Mouse (Mus musculus) hindbrain, embryonic 13.5 days (tissue): ENCODE results near the gene Cct5. TPM values are rescaled to one million over a fixed set of nuclear protein-coding genes. Genes with fewer than 3 reads are reported as not detected.

ENCODE experiments used
- ATAC-seq: fragments of 200-750 bp; cut with Nextera tagmentation; 2 replicates; pipeline ENCODE4 v1.8.0; 2017; ENCODE audit warnings: moderate TSS enrichment; ENCODE audit not compliant: low FRiP score
- H3K27ac ChIP-seq: fragments of 300-500 bp; sonication (generic); 2 replicates; pipeline ENCODE4 v1.5.1; 2015; ENCODE audit warnings: inconsistent platforms, mild to moderate bottlenecking, moderate library complexity
- H3K27me3 ChIP-seq: fragments of 300-500 bp; sonication (generic); 2 replicates; pipeline ENCODE4 v1.6.1; 2015; ENCODE audit warnings: mild to moderate bottlenecking, inconsistent platforms
- H3K36me3 ChIP-seq: fragments of 300-500 bp; sonication (generic); 2 replicates; pipeline ENCODE4 v1.6.1; 2015; ENCODE audit warnings: mild to moderate bottlenecking, inconsistent platforms
- H3K4me1 ChIP-seq: fragments of 300-500 bp; sonication (generic); replicated peaks from 2 replicates; pipeline ENCODE4 v1.6.1; 2015; ENCODE audit warnings: inconsistent platforms
- H3K4me2 ChIP-seq: fragments of 300-500 bp; sonication (generic); 2 replicates; pipeline ENCODE4 v1.6.1; 2015; ENCODE audit warnings: inconsistent platforms, mild to moderate bottlenecking, moderate library complexity
- H3K4me3 ChIP-seq: fragments of 300-500 bp; sonication (generic); 2 replicates; pipeline ENCODE4 v1.5.1; 2015; ENCODE audit warnings: mild to moderate bottlenecking, inconsistent platforms
- H3K9ac ChIP-seq: fragments of 300-500 bp; sonication (generic); 2 replicates; pipeline ENCODE4 v1.6.1; 2015; ENCODE audit warnings: mild to moderate bottlenecking, inconsistent platforms
- H3K9me3 ChIP-seq: fragments of 300-500 bp; sonication (generic); 2 replicates; pipeline ENCODE4 v1.6.1; 2016; ENCODE audit warnings: inconsistent platforms
- WGBS: fragments of 180-500 bp; shearing (Covaris S2); methylation state at CpG from one replicate; pipeline ENCODE4 v1.1.7; 2015; 5-methylcytosine and 5-hydroxymethylcytosine counted together
- polyA plus RNA-seq: library from polyadenylated mRNA; unstranded; fragments of >200 nt; fragmentation: Nextera tagmentation; extraction: Ambion mirVana; gene quantifications from 2 replicates; pipeline ENCODE4 v1.2.1, GENCODE M21; 2015

Cct5 gene
- 509 and 525 TPM in 2 replicates for polyA plus RNA-seq

DNA sequence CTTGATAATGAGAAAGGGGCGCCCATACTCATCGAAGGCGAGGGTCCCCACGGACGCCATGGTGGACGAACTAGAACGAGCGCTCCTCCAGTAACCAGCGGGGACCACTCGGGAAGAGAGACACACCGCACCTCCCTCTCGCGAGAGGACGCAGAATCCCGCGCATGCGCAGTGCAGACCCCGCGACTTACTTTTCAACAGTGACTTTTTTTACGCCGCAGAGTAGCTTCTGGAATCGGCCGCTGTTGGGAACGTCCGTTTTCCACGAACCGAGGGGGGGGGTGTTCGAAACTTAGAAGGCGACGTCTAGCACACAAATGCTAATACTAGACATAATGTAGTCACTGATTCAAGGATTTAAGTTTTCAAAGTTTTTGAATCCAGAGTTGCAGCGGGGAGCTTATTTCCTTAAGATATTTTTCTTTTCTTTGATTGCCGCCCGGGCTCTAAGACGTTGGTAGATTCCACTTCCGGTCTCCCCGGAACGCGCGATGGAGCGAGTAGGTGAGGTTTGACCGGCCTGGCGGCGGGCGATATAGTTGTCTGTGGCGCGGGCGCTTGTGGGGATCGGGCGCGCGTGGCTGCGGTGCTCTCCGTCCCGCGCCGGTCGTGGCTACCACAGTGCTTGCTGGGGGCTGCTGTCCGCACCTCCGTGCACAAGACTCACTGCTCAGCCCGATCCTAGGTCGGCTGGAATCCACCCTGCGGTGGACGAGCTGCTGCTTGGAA is at the start of gene Cct5, which contains the start of gene Fam173b:
Cct5 (minus strand) TSS at position 159 of the 729 bp plus-strand sequence.
Fam173b (plus strand) TSS at position 207 of the 729 bp plus-strand sequence.
- peak; percentile 94 for ATAC-seq
- H3K36me3 ChIP-seq = peaks cover 5% of the 10 kb centered on the region
- peak within 1 kb of the TSS; percentile 95 for H3K4me3 ChIP-seq
- H3K4me2 ChIP-seq = peak within 1 kb of the TSS; percentile 99
- peaks cover 38% of the 10 kb centered on the region for H3K4me1 ChIP-seq
- H3K9ac ChIP-seq = peak within 1 kb of the TSS; percentile 96
- peak within 1 kb of the TSS; percentile 95 for H3K27ac ChIP-seq
- no peaks in the 10 kb centered on the region for H3K9me3 ChIP-seq
- under 1% methylated on average over 63 of the region's 63 CpGs for whole genome bisulfite sequencing
- H3K27me3 ChIP-seq = no peaks in the 10 kb centered on the region

- H3K9me3 ChIP-seq = no peaks in the 10 kb centered on the region
- ATAC-seq = no peak
- H3K27ac ChIP-seq = no peak overlapping the region
- H3K4me1 ChIP-seq = no peaks in the 10 kb centered on the region
- WGBS = 96% methylated on average over 7 of the region's 7 CpGs
- no peaks in the 10 kb centered on the region for H3K27me3 ChIP-seq
- no peak overlapping the region for H3K4me2 ChIP-seq
- no peaks in the 10 kb centered on the region for H3K36me3 ChIP-seq
- no peak overlapping the region for H3K9ac ChIP-seq
- no peak overlapping the region for H3K4me3 ChIP-seq
These were observed 49.2 kb upstream of the Cct5 start for GRCm38 (mm10) chr15:31650821-31651220.

GRCm38 (mm10) chr15:31649691-31650090 is 48.1 kb upstream of the Cct5 start:
- H3K9me3 ChIP-seq = no peaks in the 10 kb centered on the region
- no peak overlapping the region for H3K4me2 ChIP-seq
- no peak for ATAC-seq
- no peaks in the 10 kb centered on the region for H3K27me3 ChIP-seq
- no peak overlapping the region for H3K4me3 ChIP-seq
- 92% methylated on average over 12 of the region's 12 CpGs for WGBS
- no peak overlapping the region for H3K27ac ChIP-seq
- H3K9ac ChIP-seq = no peak overlapping the region
- H3K36me3 ChIP-seq = no peaks in the 10 kb centered on the region
- H3K4me1 ChIP-seq = no peaks in the 10 kb centered on the region

- H3K4me3 ChIP-seq = no peak overlapping the region
- no peak overlapping the region for H3K4me2 ChIP-seq
- no peak for ATAC-seq
- no peak overlapping the region for H3K27ac ChIP-seq
- 87% methylated on average over 8 of the region's 8 CpGs for WGBS
- H3K27me3 ChIP-seq = no peaks in the 10 kb centered on the region
- no peaks in the 10 kb centered on the region for H3K4me1 ChIP-seq
- H3K9ac ChIP-seq = no peak overlapping the region
- no peaks in the 10 kb centered on the region for H3K9me3 ChIP-seq
- no peaks in the 10 kb centered on the region for H3K36me3 ChIP-seq
These were observed 46.4 kb upstream of the Cct5 start for GRCm38 (mm10) chr15:31647851-31648569.

- no peaks in the 10 kb centered on the region for H3K4me1 ChIP-seq
- no peak overlapping the region for H3K9ac ChIP-seq
- WGBS = 85% methylated on average over 6 of the region's 6 CpGs
- H3K4me3 ChIP-seq = no peak overlapping the region
- H3K9me3 ChIP-seq = no peaks in the 10 kb centered on the region
- no peak for ATAC-seq
- no peaks in the 10 kb centered on the region for H3K36me3 ChIP-seq
- H3K27ac ChIP-seq = no peak overlapping the region
- no peaks in the 10 kb centered on the region for H3K27me3 ChIP-seq
- no peak overlapping the region for H3K4me2 ChIP-seq
These were observed 45.6 kb upstream of the Cct5 start for GRCm38 (mm10) chr15:31647225-31647624.

GRCm38 (mm10) chr15:31636091-31636595 is 34.5 kb upstream of the Cct5 start:
- Histone ChIP-seq H3K9ac (no peak overlapping the region), H3K4me3 (no peak overlapping the region), H3K9me3 (peaks cover 6% of the 10 kb centered on the region; the same call in 1 of the 2 replicates), H3K4me2 (no peak overlapping the region), H3K27ac (no peak overlapping the region), H3K27me3 (no peaks in the 10 kb centered on the region), H3K4me1 (peaks cover 6% of the 10 kb centered on the region), H3K36me3 (no peaks in the 10 kb centered on the region)
- no peak for ATAC-seq
- 91% methylated on average over 9 of the region's 9 CpGs for WGBS

GRCm38 (mm10) chr15:31634582-31634981 is 33.0 kb upstream of the Cct5 start:
- H3K4me2 ChIP-seq = no peak overlapping the region
- 88% methylated on average over 6 of the region's 6 CpGs for WGBS

GRCm38 (mm10) chr15:31632478-31632877 is 30.9 kb upstream of the Cct5 start:
- Histone ChIP-seq H3K27me3 (no peaks in the 10 kb centered on the region), H3K4me3 (no peak overlapping the region), H3K9me3 (peaks cover 6% of the 10 kb centered on the region; the same call in 1 of the 2 replicates), H3K36me3 (no peaks in the 10 kb centered on the region), H3K27ac (no peak overlapping the region), H3K4me2 (no peak overlapping the region), H3K9ac (no peak overlapping the region), H3K4me1 (peaks cover 17% of the 10 kb centered on the region)
- ATAC-seq = no peak
- 92% methylated on average over 4 of the region's 4 CpGs for WGBS

More at GRCm38 (mm10) chr15:31634582-31634981, 33.0 kb upstream of the Cct5 start:
- Histone ChIP-seq H3K27me3 (no peaks in the 10 kb centered on the region), H3K9ac (no peak overlapping the region), H3K27ac (no peak overlapping the region), H3K4me3 (no peak overlapping the region), H3K4me1 (peaks cover 6% of the 10 kb centered on the region), H3K36me3 (no peaks in the 10 kb centered on the region), H3K9me3 (peaks cover 6% of the 10 kb centered on the region; the same call in 1 of the 2 replicates)
- no peak for ATAC-seq

GRCm38 (mm10) chr15:31631396-31631858 is 29.8 kb upstream of the Cct5 start:
- Histone ChIP-seq H3K9me3 (peaks cover 6% of the 10 kb centered on the region; the same call in 1 of the 2 replicates), H3K27ac (peak overlapping the region; percentile 64), H3K36me3 (no peaks in the 10 kb centered on the region), H3K9ac (no peak overlapping the region), H3K4me2 (no peak overlapping the region), H3K27me3 (no peaks in the 10 kb centered on the region), H3K4me1 (peaks cover 22% of the 10 kb centered on the region), H3K4me3 (no peak overlapping the region)
- WGBS = 65% methylated on average over 12 of the region's 12 CpGs
- ATAC-seq = peak; percentile 64; the same call in 1 of the 2 replicates

- Histone ChIP-seq H3K4me2 (no peak overlapping the region), H3K9me3 (peaks cover 6% of the 10 kb centered on the region; the same call in 1 of the 2 replicates), H3K9ac (no peak overlapping the region), H3K4me3 (no peak overlapping the region), H3K4me1 (peaks cover 22% of the 10 kb centered on the region), H3K27me3 (no peaks in the 10 kb centered on the region), H3K27ac (no peak overlapping the region), H3K36me3 (no peaks in the 10 kb centered on the region)
- ATAC-seq = no peak
- 94% methylated on average over 3 of the region's 3 CpGs for WGBS
These were observed 28.0 kb upstream of the Cct5 start for GRCm38 (mm10) chr15:31629556-31629955.

DNA sequence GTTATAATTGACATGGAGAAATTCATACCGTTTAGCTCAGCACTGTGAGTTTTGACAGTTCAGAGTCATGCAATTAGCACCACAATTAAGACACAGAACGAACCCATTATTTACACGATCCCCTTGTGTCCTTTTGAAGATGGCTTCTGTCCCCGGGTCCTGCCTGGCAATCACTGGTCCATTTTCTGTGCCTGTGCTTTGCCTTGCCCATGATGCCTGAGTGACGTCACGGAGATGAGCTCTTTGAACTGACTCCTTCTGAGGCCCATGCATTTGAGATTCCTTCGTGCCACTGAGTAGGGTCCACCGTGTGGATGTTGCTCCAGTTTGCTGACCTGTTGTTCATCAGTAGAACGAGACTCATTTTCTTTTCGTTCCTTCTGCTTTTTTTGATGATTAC is 26.6 kb upstream of the Cct5 start:
- peak; percentile 46; the same call in 1 of the 2 replicates for ATAC-seq
- 56% methylated on average over 10 of the region's 10 CpGs for WGBS
- peak overlapping the region; percentile 56; the same call in 1 of the 2 replicates for H3K27ac ChIP-seq

More for the DNA sequence above, 26.6 kb upstream of the Cct5 start:
- Histone ChIP-seq H3K4me3 (no peak overlapping the region), H3K9me3 (no peaks in the 10 kb centered on the region), H3K9ac (no peak overlapping the region), H3K4me1 (peaks cover 22% of the 10 kb centered on the region), H3K4me2 (no peak overlapping the region), H3K27me3 (no peaks in the 10 kb centered on the region), H3K36me3 (peaks cover 6% of the 10 kb centered on the region; the same call in 1 of the 2 replicates)
